Mouse (Mus musculus): ENCODE results near the gene Gm20388.

Gene Gm20388

DNA sequence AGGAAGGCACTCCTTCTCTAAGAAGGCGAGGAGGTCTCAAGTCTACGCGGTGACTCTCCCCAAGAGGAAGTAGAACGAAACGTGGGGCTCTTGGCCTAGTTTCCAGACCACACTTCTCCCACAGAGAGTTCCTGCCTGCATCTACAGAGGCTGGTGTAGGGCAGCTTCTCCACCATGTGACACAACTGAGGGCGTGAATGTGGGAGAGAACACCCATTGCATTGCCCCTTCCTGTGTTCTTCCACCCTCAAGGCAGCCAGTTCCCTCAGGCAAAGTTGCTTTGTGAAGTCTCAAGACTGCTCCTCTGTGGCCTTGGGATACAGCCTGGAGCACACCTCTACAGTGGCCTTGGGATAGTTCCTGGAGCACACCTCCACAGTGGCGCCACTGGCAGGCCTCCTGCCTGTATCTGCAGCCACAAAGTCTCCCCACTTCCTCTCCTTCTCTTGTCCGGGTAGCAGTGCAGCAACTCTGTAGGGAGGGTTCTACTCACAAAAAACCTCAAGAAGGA, 2563.3 kb downstream of the Gm20388 start:
- DNase-seq (ENCODE audit: low spot score): peak; percentile 58

DNA sequence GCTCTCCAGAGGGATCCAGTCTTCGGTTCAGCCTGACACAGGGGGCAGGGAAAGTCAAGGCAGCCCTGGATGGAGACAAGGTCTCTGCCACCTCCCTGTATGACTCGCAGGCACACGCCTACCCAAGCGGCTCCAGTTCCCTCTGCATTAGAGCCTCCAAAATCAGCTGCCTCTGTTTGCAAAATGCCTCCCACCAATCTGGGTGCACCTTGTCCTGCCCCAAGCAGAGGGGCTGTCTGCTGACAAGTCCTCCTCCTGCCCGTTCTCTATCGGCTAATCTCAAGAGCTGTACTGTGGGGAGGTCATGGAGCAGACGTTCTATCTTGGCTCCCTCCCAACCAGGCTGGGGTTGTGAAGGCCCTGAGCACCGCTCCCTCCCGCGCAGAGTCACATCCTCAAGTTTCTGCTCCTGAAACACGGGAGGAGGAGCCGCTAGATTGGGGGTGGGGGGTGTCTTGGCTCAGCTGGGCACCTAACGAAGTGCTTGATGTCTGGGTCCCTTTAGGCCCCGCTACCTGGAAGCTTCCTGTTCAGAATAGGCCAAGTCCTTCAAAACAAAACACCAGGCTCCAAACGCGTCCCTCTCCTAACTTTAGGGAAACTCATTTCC, 2564.4 kb downstream of the Gm20388 start:
- DNase-seq (ENCODE audit: low spot score): peak; percentile 18

DNA sequence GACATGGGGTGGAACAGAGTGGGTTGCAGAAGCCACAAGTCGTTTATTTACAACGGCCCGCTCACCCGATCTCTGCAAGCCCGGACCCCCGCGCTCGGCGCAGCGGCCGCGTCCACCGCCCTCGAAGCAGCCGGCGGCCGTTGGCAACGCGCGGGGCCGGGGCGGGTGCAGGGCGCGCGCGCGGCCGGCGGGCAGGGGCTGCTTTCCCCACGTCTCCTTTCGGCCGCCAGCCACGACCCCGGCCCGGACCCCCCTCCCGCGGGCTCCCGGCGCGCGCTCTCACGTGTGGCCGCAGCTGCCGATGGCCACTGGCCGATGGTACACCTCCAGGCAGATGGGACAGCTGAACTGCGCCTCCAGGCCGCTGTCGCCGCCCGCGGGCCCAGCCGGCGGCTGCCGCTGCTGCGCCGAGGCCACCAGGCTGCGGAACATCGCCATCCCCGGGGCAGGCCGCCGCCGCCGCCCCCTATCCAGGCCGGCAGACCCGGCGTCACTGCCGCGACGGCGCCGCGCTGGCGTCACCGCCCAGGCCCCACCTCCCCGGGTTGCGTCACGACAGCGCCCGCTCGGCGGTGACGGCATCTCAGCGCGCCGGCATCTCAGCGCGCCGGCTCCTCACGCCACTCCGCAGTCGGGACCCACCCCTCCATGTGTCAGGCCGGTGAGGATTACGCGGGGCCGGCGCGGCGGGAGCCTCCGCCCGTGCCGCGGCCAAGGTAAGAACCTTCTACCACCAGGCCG, 2565.1 kb downstream of the Gm20388 start, which contains the start of the genes Rnf166 and Ctu2:
TSS of gene Rnf166 (minus strand) at position 485 of the 741 bp plus-strand sequence.
TSS of gene Ctu2 (plus strand) at position 564 of the 741 bp plus-strand sequence.
- peak; percentile 93 for DNase-seq (ENCODE audit: low spot score)

DNA sequence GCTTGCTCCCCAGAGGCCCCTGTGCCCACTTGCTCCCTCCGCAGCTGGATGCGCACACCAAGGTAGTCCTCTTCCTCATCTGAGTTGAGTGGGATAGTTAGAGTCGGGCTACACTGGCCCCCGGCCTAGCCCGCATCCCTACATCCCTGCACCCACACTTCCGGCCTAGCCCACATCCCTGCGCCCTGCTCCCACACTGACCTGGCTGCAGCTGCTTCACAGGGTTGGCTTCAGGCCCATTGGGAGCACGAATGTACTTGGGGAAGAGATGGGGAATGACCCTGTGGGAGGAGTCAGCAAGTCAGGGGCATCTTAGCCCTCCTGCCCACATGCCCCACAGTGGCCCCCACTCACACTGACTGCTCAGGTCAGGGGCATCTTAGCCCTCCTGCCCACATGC, 2571.8 kb downstream of the Gm20388 start:
- no peak for DNase-seq (ENCODE audit: low spot score)

DNA sequence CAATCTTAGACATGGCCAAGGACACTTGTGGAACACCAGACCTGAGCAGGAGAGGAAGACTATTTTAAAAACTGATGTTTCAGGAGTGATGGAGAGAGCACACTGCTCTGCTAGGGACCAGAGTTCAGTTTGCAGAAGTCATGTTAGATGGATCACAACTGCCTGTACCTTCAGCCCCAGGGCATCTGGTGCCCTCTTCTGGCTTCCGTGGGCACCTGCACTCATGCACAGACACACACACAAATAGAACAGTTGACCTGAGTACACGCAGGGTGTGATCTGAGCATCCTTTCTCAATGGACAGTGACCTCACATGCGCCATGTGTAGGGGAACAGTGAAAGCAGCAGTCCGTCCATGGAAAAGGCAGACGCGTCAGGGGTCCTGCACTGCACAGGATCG, 2573.2 kb downstream of the Gm20388 start:
- no peak for DNase-seq (ENCODE audit: low spot score)

DNA sequence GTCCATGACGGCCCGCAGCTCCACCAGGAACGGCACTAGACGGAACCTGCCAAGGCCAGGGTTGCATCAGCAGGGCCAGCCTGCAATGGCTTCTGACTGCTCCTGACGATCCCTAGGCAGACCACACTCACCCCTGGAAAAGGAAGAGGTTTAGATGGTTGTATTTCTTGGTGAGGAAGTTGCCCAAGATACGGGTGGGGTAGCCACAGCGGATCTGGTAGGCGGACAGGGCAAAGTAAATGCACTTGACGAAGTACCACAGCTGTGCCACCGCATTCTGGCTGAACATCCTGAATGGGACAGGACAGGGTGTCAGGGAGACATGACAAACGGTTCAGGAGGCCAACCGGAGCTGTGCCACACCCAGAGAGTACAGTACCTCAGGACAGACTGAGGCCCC, 2574.2 kb downstream of the Gm20388 start:
- no peak for DNase-seq (ENCODE audit: low spot score)

DNA sequence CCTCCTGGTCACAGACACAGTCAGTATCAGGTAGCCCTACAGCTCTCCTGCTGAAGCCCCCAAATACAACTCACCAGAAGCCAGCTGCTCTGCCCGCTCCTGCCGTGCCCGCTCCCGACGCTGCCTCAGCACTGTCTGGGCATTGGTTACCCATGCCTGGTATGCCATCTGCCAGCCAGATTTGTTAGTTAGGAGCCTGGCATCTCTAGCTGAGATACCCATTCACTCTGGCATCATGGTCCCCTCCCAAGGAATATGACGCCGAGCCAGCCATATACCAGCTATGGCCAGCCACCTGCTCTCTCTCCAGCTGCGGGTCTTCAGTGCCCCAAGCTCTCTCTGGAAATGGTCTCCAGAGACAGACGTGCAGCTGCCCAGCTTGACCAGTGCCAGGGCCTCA, 2577.7 kb downstream of the Gm20388 start:
- DNase-seq (ENCODE audit: low spot score): no peak

DNA sequence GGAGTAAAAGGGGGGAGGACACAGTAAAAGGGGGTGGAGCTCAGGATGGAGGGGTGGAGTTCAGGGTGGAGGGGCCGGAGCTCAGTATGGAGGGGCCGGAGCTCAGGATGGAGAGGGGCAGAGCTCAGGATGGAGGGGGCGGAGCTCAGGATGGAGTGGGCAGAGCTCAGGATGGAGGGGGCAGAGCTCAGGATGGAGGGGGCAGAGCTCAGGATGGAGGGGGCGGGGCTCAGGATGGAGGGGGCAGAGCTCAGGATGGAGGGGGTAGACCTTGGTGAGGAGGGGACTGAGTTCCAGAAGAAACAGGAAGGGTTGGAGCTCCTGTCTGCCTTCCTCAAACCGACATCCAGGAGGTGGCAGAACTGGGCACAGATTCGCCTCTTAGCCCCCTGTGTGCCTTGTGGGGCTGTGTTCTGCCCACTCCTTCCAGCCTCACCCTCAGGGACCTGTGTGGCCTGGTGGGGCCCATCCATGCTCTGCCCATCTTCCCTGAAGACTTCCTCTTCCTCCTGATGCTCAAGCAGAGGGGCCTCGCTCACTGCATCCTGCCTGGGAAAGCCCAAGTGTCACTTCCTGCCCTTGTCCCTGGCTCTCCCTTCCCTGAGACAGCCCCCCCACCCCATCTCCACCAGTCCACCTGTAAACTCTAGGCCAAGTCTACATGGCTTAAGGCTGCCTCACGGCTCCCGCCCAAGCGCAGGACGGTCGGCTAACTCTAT, 2586.5 kb downstream of the Gm20388 start:
- DNase-seq (ENCODE audit: low spot score): no peak

DNA sequence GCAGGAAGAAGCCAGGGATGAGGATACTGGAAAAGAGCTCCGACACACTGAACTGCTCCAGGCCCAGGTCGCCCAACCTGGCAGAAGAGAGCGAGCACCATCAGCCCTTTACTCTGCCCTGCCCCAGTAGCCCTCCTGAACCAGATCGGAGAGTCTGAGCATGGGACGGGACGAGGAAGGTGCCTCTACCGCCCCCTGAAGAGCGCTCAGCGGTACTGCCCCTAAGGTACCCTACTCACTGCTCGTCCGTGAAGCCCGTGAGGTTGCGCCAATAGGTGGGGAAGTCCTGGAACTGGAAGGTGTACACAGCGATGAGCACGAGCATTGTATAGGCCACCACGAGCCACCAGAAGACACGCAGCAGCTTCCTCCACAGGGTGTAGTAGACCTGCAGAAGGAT, 2587.3 kb downstream of the Gm20388 start:
- peak; percentile 24 for DNase-seq (ENCODE audit: low spot score)

DNA sequence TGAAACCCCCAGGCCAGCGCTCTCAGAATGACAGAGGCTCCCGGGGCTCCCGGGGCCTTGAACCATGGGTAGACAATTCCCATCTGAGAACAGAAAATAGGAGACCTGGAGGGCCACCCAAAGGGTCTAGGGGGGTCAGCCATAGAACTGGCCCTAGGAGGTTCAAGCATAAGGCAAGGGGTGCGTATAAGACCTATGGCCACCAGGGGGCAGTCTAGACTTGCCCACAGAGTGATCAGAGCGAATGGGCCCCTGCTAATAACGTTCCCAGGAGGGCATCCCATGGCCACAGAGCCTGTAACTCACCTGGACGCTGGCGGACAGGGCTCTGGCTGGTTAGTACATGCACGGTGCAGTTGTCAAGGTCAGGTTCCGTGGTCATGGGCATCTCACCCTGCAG, 2590.2 kb downstream of the Gm20388 start:
- peak; percentile 67 for DNase-seq (ENCODE audit: low spot score)

DNA sequence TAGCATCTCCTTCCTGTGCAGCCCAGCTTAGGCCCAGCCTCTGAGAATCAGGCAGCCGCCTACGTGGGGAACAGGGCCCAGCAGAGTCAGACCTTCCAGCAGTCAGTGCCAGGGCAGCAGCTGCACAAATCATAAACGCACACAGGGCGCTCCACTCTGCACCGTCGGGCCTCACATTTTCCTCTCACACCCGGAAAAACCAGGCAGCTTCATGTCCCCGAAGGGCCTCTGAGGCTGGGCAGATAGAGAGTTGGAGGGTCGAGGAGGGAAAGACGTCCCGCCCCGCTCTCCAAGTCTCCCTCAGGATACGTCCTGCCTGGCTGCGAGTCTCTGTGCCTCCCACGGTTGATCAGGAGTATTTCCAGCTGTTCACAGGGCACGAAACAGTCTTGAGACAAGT, 2600.9 kb downstream of the Gm20388 start:
- no peak for DNase-seq (ENCODE audit: low spot score)

DNA sequence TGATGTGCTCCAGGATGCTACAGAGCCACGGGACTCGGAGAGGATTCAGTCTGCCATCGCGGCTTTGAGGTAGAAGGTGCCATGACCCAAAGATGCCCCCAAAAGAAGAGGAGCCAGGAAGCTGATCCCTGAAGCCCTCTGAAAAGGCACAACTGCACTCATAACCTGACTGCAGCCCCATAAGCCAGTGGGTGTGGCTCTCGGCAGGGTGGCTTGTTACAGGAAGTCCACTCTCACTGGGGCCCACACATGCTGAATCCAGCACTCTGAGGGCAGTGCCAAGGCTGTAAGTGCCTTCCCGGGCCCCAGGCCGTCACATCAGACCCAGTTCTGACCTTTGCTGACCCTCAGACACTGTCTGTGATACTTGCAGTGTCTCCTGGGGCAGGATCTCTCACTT, 2601.8 kb downstream of the Gm20388 start:
- no peak for DNase-seq (ENCODE audit: low spot score)

DNA sequence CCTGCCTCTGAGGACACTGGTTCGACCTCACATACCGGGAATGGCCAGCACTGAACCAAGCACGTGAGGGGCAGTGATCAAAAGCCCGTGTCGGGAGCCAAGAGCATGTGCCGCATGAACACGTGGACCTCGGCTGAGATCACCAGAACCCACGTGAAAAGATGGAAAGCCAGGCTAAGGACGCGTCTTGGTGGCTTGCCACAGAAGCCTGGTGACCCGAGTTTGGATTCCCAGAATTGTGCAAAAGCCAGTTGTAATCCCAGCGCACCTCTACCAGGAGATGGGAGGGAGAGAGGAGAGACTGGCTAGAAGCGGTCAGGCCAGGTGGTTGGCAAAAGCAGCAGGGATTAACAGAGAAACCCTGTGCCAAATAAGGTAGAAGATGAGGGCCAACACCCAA, 2605.1 kb downstream of the Gm20388 start:
- no peak for DNase-seq (ENCODE audit: low spot score)

DNA sequence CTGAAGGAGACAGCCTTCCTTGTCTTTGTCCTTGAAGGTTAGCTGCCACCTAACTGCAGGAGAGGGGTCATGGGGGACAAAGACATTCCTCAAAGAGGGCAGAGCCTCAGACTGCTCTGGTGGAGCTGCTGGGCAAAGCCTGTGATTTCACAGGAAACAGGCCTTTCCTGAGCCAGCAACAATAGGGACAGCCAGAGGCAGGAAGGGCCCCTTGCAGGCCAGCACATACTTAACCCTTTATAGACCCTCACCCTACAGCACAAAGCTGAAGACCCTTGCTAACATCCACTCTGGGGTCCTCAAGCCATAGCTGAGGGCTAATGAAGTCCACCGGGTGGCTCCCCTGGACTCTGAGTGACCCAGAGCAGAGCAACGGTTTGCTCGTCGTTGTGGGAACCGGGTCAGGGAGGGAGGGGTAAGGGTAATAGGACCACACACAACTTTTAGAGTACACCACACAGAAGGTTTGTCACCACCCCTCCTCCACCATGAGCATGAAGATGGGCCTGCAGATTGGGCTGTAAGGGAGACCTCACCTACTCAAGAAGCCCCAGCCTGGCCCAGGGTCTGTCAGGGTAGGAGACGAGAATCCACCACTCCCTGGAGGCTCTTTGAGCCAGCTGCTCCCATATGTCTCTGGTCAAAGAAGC, 2607.0 kb downstream of the Gm20388 start:
- no peak for DNase-seq (ENCODE audit: low spot score)

DNA sequence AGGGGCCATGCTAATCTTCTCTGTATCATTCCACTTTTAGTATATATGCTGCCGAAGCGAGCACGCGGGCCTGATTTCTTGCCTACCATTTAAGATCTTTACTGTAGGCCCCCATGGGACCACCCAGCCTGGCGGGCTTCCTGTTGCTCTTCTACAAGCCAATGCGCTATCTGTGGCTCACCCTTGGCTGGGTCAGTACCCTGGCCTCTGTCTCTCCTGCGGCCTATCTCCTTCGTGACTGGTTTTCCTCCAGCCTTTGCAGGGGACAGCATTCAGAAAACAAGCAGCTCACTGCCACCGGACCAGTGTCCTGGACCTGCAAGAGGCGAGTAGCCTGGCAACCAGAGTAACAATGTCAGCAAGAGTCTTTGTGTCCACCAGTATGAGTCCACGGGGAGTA, 2610.0 kb downstream of the Gm20388 start:
- DNase-seq (ENCODE audit: low spot score): no peak

DNA sequence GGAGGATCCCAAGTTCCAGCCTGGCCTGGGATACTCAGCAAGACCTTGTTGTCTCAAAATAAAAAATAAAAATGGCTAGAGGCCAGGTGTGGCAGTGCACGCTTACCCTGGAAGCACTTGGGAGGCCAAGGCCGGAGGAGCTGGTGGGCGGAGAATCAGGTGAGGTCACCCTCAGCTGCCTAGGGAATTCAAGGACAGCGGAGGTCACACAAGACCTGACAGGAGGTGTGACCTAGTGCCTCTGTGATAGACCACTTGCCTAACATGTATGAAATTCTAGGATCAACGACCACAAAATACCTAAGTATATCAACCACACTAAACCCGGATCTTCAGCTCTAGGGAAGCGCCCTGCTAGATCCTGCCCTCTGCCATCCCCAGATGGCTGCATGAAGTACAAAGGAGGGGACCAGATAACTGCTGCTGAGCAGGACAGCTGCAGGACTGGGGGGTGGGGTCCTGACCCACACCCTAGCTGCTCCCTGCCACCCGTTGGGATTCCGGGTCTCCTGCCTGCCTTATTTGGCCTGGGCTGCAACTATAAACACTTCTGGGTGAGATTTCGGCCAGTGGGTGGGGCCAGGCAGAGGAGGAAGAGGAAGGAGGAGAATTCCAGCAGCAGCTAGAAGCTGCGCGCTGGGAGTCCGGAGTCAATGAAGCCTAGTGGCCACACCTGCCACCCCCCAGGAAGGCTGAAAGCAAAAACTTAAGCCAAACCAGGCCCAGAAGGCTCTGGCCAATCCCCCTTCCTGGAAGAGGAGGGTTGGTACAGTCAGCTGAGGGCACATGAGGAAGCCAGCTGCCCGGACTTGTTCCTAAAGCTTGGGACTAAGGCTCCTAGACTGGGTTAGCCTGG, 2612.4 kb downstream of the Gm20388 start:
- DNase-seq (ENCODE audit: low spot score): no peak

DNA sequence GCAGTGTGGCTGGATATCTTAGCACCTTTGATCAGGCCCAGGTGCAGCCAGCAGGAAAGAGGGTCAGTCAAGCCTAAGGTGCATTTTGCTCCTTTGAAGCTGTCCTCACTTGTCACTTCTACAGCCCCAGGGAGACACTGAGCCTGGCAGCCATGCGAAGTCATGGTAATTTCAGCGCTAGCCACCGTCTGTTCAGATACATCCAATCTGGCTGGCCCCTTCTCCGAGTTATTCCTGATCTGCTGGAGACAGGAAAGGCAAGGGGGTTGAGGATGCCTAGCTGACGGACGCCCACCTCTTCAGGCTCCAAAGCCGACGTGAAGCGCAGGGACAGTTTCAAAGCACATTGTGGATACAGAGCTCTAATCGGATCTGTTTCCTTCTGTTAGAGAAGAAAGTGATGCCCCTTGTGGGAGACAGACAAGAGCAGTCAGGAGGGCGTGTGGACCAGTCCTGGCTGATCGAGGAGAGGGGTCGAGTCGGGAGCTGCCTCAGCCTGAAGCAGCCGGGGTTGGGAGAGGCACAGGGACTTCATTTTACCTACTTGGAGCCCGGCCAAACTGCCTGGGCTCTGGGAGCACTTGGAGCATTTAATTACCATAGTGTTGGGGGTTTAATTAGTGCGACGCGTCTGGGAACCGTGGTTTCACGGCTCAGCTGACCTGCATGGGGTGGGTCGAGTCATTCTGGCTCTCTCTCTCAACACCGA, 2613.2 kb downstream of the Gm20388 start:
- DNase-seq (ENCODE audit: low spot score): no peak

DNA sequence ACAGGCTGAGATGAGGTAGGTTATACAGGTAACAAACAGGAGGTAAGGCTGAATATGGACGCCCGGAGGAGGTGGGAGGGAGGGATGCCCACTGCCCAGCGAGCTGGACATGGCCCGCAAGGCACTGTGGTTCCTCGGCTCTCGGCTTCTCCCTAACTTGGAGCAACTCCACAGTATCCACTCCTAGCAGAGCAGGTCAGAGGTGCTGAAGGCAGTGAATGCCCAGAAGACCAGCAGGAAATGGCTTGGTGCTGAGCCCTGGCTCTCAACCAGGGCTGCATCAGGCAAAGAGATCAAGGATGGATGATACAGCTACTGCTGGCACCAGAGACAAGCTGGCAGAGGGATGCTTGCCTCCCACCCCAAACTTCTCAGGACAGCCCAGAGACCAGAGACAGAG, 2613.9 kb downstream of the Gm20388 start:
- DNase-seq (ENCODE audit: low spot score): no peak

DNA sequence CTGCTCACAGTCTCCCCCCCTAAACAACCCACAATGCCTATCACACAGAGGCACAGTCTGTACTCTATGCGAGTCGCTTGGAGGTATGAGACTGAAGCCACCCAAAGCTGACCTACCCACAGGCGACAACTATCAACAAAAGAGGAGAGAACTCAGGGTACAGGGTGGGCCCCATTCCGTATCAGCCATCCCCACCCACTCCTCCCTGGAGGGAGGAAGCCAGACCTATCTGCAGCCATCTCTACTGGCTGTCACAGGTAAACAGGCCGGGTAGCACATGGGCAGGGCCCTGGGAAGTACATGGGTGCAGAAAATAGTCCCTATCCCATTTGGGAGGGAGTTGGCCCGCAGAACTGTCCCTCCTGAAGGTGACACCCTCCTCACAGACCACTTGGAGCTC, 2614.4 kb downstream of the Gm20388 start:
- no peak for DNase-seq (ENCODE audit: low spot score)

DNA sequence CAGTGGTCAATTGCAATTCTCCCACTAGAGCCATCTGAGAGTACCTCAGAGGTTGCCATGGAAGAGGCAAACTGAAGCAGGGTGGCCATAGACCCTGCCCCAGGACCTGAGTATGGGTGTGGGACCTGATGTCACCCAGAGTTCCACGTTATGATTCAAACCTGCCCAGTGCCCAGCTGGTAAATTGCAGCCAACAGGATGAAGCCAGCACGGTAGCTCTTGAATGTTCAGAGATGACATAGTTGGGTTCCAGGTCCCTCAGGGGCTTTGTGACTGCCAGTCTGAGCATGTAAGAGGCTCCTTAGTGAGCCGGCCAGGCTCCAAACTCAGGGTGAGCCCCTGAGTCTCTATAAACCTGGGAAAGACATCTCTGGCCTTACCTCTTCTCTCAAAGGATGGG, 2615.4 kb downstream of the Gm20388 start:
- DNase-seq (ENCODE audit: low spot score): no peak

Measured in T-cell, adult 2 months (primary cell).